Mouse (Mus musculus): ENCODE measurements around the gene Ly6g6d.
"Not testable (repeated sequence)": the region's sequence is repeated elsewhere in the genome, so short reads cannot be mapped to it uniquely, and the experiment has no call there.

GRCm38 (mm10) chr17:35123287-35123686 is 45.4 kb upstream of the Ly6g6d start:
- not testable (repeated sequence) for TF ChIP-seq POLR2A (IDR thresholded peaks at IDR 0.05; ENCODE audit: low read depth, low read length); CTCF (IDR thresholded peaks at IDR 0.05; ENCODE audit: extremely low read depth, insufficient read length, insufficient replicate concordance, low read depth, low read length)

All from small intestine, adult 2 months (tissue).